Mouse (Mus musculus): ENCODE results near the gene Prr12. TPM values are rescaled to one million over a fixed set of nuclear protein-coding genes. Genes with fewer than 3 reads are reported as not detected.
A peak's percentile ranks its signal among the peaks of the same experiment; 100 is the strongest.

The Prr12 gene
- total RNA-seq, 2 experiments from 2014 or later: 77.6 to 81.4 TPM

GRCm38 (mm10) chr7:45073171-45073707, 20.6 kb upstream of the Prr12 start:
- TF ChIP-seq CTCF (conservative IDR thresholded peaks at IDR 0.05): no peak
- DNase-seq (ENCODE audit: low spot score in 2 of 2): no peak
- no peak overlapping the region for H3K27ac ChIP-seq
- no peak overlapping the region for H3K4me3 ChIP-seq

GRCm38 (mm10) chr7:45072230-45072629, 19.5 kb upstream of the Prr12 start:
- TF ChIP-seq CTCF (conservative IDR thresholded peaks at IDR 0.05): peak; percentile 65
- no peak for DNase-seq (ENCODE audit: low spot score in 2 of 2)
- H3K4me3 ChIP-seq: no peak overlapping the region
- H3K27ac ChIP-seq: no peak overlapping the region

- no peak for DNase-seq (ENCODE audit: low spot score in 2 of 2)
- Histone ChIP-seq H3K27ac (no peak overlapping the region), H3K4me3 (no peak overlapping the region)
- no peak for TF ChIP-seq CTCF (conservative IDR thresholded peaks at IDR 0.05)
Measured at GRCm38 (mm10) chr7:45069671-45070070, 17.0 kb upstream of the Prr12 start.

- Histone ChIP-seq H3K27ac (no peak overlapping the region), H3K4me3 (no peak overlapping the region)
- no peak for DNase-seq (ENCODE audit: low spot score in 2 of 2)
- TF ChIP-seq CTCF (conservative IDR thresholded peaks at IDR 0.05): peak; percentile 81
Measured at GRCm38 (mm10) chr7:45068000-45068318, 15.3 kb upstream of the Prr12 start.

- DNase-seq (ENCODE audit: low spot score in 2 of 2): no peak
- Histone ChIP-seq H3K4me3 (no peak overlapping the region), H3K27ac (no peak overlapping the region)
- no peak for TF ChIP-seq CTCF (conservative IDR thresholded peaks at IDR 0.05)
Measured at GRCm38 (mm10) chr7:45067190-45067999, 14.7 kb upstream of the Prr12 start.

- H3K27ac ChIP-seq: peak within 1 kb of the TSS; percentile 97
- peak; percentile 53 for TF ChIP-seq CTCF (conservative IDR thresholded peaks at IDR 0.05)
- peak; percentile 95 to 96 for DNase-seq (ENCODE audit: low spot score in 2 of 2)
- H3K4me3 ChIP-seq: peak within 1 kb of the TSS; percentile 90
Measured at GRCm38 (mm10) chr7:45062239-45062835, 9.7 kb upstream of the Prr12 start, which contains the start of the genes Nosip and Prrg2. Gene Nosip (plus strand): TSS chr7:45062429. Gene Prrg2 (minus strand): TSS chr7:45062677.

- DNase-seq (ENCODE audit: low spot score in 2 of 2): no peak
- peak overlapping the region; percentile 90 for H3K4me3 ChIP-seq
- no peak for TF ChIP-seq CTCF (conservative IDR thresholded peaks at IDR 0.05)
- peak overlapping the region; percentile 97 for H3K27ac ChIP-seq
Measured at GRCm38 (mm10) chr7:45061532-45062075, 8.9 kb upstream of the Prr12 start.

- TF ChIP-seq CTCF (conservative IDR thresholded peaks at IDR 0.05): no peak
- Histone ChIP-seq H3K27ac (no peak overlapping the region), H3K4me3 (no peak overlapping the region)
- DNase-seq (ENCODE audit: low spot score in 2 of 2): no peak
Measured at GRCm38 (mm10) chr7:45060632-45061122, 8.0 kb upstream of the Prr12 start.

GRCm38 (mm10) chr7:45058607-45059571, 6.2 kb upstream of the Prr12 start:
- Histone ChIP-seq H3K4me3 (no peak overlapping the region), H3K27ac (peak overlapping the region; percentile 72)
- TF ChIP-seq CTCF (conservative IDR thresholded peaks at IDR 0.05): no peak
- no peak for DNase-seq (ENCODE audit: low spot score in 2 of 2)

GRCm38 (mm10) chr7:45056972-45057348, 4.3 kb upstream of the Prr12 start:
- H3K27ac ChIP-seq: no peak overlapping the region
- no peak for TF ChIP-seq CTCF (conservative IDR thresholded peaks at IDR 0.05)
- no peak overlapping the region for H3K4me3 ChIP-seq
- no peak for DNase-seq (ENCODE audit: low spot score in 2 of 2)

GRCm38 (mm10) chr7:45056329-45056971, 3.8 kb upstream of the Prr12 start:
- Histone ChIP-seq H3K4me3 (no peak overlapping the region), H3K27ac (no peak overlapping the region)
- no peak for DNase-seq (ENCODE audit: low spot score in 2 of 2)
- TF ChIP-seq CTCF (conservative IDR thresholded peaks at IDR 0.05): no peak
